Mouse (Mus musculus) C2C12 (cell line): ENCODE measurements at regions not wholly inside any gene's neighbourhood (a gene's known extent, or its start where the extent isn't known, plus 50 kb on each side); places are given as distances from the start of the nearest gene placed in this dataset.

Experiments
- CEBPB ChIP-seq: IDR thresholded peaks from one replicate; pipeline ENCODE4 v1.6.1; 2011; ENCODE audit warnings: low read depth, mild to moderate bottlenecking, control low read depth, moderate library complexity
- CTCF ChIP-seq: IDR thresholded peaks from one replicate; pipeline ENCODE4 v1.5.1; 2011; ENCODE audit not compliant: control insufficient read depth, insufficient read depth, insufficient read length
- MYOD1 ChIP-seq: IDR thresholded peaks from one replicate; pipeline ENCODE4 v1.6.1; 2011; ENCODE audit warnings: low read depth; ENCODE audit not compliant: control insufficient read depth, insufficient read length
- MYOG ChIP-seq: IDR thresholded peaks from one replicate; pipeline ENCODE4 v1.6.1; 2011; ENCODE audit not compliant: control insufficient read depth, insufficient read length; ENCODE audit errors: extremely low read depth
- USF1 ChIP-seq: IDR thresholded peaks from one replicate; pipeline ENCODE4 v1.6.1; 2011; ENCODE audit warnings: low read depth, mild to moderate bottlenecking, control low read depth, moderate library complexity

DNA sequence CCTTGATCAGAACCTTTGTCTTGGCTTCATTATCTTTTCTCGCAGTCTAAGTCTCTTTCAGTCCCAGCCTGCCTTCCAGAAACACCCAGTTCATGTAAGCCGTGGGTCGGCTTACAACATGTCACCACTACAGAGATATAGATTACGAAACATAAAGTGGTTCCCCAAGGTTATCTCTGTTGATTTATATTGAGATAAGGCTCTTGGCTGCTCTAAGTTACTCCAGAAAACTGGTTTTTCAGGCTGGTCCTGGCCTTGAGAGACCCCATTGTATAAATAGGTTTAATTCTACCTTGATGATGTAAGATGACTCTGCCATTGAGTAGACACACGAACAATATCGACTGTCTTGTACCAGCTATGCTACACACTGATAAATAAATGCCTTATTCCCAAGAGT is 323.8 kb downstream of the Plod2 start:
- TF ChIP-seq CTCF: no peak
- no peak for TF ChIP-seq USF1
- no peak for TF ChIP-seq CEBPB
- TF ChIP-seq MYOD1: no peak
- no peak for TF ChIP-seq MYOG
